Mouse (Mus musculus): ENCODE results near the gene Fam71f1.

Fam71f1 gene

DNA sequence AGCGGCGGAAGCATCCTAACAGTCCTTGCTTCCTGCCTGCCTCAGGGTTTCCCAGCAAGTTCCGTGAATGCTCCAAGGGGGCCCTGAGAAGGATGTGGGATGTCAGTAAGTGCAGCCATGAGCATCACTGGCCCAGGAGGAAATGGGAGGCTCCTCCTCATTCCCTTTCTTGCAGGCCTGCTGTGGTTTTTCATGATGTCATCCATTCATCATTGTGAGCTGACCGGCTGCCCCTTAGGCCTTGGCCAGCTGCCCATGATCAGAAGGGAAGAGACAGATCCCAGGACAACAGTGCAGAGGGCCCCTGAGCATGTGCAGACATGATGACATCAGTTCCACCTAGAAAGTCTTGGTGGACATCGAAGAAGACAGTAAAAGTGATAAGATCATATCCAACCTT is at the start of gene Fam71f1:
Fam71f1 (plus strand) TSS at position 262 of the 400 bp plus-strand sequence.
- DNase-seq = peak in 1 of 2 experiments; percentile 9

DNA sequence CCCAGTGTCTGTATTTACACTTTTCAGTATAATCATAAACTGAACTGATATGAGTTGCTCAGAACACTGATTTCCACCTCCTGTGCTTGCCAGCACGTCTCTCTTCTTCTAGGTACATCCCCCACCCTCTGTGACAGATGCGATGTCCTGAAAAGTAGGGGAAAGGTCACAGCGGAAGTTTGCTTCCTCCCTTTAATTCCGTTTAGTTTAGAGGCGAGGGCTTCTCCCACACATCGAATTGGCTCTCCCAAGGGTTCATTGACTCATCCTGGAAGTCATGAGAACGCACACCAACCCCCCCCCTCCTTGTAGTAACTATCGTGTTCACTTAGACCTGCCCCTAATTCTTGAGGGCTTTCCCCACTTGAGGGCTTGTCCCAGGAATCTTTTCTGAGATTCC is 48.0 kb upstream of the Fam71f1 start:
- DNase-seq = no peak

DNA sequence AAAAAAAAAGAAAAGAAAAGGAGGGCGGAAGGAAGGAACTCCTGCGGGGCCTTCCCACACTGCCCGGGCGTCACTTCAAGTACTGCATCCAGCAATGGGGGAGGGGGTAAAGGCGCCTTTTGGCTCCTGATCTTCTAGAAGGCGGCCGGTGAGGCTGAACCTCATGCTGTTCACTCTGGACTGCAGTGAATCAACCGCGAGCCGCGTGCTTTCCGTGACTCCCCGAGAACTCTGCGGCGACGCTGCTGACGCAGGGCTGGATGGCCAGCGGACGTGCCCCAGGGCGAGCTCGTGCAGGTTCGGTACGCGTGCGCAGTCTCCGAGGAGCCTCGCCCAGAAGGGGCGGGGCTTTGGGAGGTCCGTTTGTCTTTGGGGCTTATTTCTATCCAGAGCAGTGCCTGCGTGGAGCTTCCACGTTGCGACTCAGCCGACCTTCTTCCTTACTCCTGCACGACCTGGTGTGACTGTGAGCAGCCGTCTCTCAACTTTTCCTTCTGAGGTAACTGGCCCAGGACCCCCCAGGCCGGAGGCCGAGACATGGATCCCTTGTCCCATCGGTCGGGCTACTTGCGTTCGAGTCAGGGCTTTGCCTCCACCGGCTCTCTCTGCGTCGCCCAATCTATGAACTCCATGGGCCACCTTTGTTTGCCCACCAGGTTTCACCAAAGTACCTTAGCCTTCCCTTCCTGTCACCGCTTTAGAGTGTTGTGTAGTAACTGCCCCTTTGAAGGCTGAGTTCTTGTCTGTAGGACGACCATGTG is 46.4 kb upstream of the Fam71f1 start, which contains the start of gene Hilpda:
Hilpda (plus strand) TSS at position 177 of the 761 bp plus-strand sequence.
- peak; percentile 89 to 93 for DNase-seq

DNA sequence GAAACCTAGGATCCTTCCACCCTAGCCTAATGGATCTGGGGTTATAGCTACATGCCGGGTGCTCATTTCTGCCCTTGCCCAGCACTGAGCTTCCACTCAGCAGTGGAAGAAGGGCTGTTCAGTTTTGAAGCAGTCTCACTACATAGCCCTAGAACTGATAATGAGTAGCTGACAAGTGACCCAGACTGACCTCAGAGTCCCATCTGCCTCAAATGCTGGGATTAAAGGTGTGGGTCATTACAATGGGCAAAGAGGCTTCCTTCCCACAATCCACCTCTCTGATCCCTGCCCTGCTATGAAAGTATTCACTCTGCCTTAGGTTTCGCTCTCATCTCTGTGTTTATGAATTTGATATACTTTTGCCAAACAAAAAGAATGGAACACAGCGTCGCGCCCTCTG is 42.2 kb upstream of the Fam71f1 start:
- DNase-seq = no peak

DNA sequence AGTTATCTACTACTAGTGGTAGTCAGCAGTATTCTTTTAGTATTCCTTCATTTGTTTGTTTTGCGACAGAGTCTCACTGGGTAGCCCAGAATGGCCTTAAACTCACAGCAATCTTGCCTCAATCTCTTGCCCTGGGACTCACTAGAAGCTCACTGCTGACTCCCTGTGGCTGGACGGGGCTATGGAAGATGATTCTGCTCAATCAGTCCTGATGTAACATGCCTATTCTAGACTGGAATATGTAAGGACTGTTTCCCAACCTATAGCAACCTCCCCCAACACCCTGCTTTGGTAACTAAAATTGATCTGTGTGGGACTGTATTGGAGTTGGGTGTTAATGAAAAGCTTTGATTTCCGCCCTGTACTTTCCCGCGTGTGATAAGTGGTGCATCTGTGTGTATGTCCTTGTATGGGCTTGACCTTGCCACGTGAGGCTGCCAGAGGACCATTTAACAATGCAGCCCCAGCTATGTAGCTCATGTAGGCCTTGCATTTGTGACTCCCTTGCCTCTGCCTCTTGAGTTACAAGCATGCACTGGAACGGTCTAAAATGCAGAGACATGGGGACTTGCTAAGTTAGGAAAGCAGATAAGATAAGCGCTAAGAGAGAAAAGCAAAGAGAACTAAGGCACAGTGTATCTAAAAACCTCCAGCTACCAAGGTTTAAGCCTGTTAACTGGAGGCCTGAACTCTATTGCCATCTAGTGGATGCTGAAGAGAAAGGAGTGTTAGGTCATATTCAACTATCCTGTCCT is 40.2 kb upstream of the Fam71f1 start:
- DNase-seq = peak; percentile 18 to 47

DNA sequence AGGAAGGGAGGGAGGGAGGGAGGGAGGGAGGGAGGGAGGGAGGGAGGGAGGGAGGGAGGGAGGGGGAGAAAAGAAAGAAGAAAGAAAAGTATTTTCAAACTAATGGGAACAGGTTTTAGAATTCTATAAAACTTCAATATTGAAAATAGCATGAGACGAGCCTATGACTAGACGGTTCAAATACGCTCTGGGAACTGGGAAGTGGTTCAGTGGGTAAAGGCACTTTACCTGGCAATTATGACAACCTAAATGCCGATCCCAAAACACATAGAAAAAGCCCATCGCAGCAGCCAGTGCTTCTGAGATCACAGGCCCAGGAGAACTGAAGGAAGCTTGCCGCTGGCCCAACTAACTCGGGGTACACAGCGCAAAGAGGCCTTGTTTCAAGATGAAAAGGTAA is 39.6 kb upstream of the Fam71f1 start, which contains the start of gene Fam71f2:
Fam71f2 (plus strand) TSS at position 301 of the 400 bp plus-strand sequence.
- no peak for DNase-seq

DNA sequence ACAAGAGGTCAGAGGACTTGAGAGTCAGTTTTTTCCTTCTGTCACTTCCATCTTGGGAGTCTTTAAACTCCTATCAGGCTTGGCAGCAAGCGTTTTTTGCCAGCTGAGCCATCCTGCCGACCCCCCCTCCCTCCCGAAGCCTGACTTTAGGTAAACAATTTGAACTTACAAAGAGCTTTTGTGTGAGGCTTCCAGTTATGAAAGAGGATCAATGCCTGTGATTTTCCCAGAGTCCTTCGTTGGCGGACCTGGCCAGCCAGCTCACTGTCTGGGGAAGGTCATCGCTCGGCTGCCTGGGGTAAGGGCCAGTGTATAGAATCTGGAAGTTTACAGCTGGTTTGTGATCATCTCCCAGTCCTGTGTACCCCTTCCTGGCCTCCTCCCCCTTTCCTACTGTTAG is 38.3 kb upstream of the Fam71f1 start:
- no peak for DNase-seq

DNA sequence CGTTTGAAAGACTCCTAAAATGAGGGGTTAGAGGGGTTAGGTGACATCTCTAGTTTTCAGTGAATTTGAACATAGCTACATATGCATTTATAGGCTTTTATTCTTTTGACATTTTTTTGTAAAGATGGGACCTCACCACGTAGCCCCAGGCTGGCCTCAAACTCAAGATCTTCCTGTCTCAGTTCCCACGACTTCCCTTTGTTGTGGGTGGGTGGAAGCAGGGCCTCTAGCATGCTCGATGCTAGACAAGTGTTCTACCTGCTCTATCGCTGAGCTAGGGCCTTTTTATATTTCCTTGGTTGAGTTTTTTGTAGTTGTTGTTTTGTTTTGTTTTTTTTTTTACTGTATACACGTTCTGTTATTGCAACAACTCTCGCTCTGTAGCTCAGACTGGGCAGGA is 32.1 kb upstream of the Fam71f1 start:
- DNase-seq = no peak

DNA sequence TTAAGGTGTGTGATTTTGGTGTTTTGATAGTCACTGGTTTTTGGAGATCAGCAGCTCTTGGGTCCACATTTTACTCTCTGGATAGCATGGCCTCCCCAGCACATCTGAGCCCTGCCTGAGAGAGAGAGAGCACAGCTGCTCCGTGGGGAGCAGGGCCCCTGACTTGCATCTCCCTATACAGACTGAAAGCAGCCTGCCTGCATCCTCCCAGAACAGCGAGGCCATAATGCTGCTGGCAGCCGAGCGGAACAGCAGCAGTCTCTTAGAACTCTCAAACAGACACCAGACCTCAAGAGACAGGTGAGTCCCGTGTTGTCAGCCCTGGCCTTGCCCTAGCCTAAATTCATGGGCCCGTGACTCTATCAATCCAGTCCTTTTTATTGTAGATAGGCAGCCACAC is 31.5 kb upstream of the Fam71f1 start:
- DNase-seq = no peak

DNA sequence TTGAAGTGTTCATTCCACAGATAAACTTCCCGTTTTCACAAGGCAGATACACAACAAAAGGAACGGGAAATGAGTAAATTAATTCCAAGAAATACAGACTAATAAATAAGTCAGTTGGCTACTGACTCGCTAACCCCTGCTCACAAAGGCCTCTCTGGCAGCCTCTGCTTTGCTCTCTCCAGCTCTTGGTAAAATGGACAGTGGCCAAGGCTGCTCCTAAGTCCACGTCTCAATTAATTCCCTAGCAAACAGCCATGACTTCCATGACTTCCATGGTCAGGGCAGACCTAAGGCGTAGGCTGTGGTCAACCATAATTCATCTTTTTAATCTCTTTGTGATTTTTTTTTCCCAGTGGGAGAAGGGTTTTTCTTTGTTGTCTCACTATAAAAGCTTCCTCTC is 31.0 kb upstream of the Fam71f1 start:
- no peak for DNase-seq

DNA sequence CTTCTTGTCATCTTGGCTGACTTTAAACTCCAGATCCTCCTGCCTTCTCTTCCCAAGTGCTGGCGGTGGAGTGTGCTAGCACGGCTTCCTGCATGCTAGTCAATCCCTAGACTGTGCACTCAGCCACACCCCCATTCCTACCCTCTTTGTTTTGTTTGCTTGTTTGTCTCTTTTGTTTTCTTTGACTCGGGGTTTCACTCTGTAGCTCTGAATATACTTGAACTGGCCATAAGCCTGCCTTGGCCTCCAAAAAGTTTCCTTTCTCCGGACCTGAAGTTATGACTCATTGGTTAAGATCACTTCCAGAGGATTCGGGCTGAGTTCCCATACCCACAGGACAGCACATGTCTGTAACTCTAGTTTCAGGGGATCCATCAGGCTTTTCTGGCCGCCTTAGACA is 30.3 kb upstream of the Fam71f1 start:
- no peak for DNase-seq

DNA sequence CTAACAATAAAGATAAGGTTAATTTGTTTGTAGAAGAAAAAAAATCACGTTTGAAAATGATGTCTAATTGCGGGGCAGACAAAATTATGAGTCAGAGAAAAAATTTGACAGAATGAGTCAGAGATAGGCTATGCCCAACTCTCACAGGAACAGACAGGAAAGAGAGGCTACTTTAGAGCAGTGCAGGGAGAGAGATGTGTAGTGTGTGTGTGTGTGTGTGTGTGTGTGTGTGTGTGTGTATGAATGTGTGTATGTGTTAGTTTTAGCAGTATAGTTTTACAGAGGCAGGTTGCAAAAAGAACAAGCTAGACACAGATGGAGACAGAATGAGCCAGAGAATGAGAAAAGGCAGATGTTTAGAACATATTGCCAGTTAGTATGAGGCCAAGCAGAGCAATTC is 19.8 kb upstream of the Fam71f1 start:
- no peak for DNase-seq

DNA sequence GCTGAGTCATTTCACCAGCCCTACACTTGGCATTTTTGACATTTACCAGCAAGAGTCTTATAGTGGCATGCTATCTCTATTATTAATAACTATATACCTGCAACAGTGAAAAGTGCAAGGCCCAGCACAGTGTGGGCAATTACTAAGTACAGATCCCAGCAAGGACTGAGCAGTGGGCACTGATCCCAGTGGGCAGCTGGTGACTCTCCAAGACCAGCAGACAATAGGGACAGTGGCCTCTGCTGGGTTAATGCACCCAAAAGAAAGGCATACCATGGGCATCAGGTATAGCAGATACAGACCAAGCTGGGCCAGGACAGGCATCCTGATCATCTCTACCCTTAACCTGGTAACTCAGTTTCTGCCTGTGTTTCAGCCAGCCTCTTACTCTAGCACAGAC is 15.7 kb upstream of the Fam71f1 start:
- DNase-seq = peak in 1 of 2 experiments; percentile 22

DNA sequence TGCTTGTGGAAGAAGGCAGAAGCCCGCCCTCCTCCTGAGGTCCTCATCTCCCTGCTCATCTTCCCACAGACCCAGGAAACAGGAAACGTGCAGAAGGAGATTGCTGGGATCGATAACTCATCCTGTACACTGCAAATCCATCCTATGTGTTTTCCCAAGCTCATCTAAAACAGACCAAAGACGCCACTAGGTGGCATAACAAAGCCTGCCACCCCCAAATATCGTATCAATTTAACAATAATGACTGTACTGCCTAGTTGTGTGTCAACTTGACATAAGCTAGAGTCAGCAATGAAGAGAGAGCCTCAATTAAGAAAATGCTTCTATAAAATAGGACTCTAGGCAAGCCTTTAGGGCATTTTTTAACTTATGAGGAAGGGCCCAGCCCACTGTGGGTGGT is 15.2 kb upstream of the Fam71f1 start:
- DNase-seq = no peak

DNA sequence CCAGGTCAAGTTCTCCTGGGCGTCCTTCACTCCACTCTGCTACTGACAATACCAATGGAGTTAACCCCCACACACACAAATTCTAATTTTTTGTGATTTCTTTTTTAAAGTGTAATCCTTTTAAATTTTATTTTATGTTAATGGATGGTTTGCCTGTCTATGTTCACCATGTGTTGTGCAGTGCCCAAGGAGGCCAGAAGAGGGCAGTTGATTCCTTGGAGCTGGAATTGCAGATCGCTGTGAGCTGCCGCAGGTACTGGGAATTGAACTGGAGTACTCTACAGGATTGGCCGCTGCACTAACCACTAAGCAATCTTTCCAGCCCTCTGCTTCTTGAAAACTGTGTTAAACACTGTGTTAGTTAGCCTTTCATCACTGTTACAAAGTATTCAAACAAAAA is 13.5 kb upstream of the Fam71f1 start:
- no peak for DNase-seq

DNA sequence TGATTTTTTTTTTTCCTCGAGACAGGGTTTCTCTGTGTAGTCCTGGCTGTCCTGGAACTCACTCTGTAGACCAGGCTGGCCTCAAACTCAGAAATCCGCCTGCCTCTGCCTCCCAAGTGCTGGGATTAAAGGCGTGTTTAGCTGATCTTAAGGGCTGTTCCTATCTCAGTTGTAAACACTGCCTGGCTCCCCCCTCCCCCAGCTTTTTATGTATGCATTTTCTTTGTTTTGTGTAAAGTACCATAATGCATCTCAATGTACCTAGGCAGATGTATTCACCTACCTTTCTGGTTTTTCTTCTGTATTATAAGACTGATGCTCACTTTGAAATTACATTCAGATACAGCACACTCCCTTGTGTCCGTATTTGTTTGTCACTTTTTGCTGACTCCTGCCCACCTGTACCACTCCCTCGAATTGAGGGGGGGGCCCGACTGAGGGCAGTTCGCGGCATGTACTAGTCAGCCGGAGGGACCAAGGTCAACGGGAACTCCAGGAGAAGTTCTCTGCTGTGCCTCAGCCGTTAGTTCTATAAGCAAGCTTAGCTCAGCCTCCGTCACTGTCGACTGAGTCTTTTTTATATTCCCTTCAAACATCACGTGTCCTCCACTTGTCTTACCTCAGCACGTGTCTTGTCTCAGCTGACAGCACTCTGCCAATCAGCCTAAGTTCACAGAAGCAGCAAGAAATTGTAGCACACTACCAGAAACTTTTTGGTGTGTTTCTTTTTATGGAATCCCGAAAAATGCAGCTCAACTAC is 9.9 kb upstream of the Fam71f1 start:
- no peak for DNase-seq

DNA sequence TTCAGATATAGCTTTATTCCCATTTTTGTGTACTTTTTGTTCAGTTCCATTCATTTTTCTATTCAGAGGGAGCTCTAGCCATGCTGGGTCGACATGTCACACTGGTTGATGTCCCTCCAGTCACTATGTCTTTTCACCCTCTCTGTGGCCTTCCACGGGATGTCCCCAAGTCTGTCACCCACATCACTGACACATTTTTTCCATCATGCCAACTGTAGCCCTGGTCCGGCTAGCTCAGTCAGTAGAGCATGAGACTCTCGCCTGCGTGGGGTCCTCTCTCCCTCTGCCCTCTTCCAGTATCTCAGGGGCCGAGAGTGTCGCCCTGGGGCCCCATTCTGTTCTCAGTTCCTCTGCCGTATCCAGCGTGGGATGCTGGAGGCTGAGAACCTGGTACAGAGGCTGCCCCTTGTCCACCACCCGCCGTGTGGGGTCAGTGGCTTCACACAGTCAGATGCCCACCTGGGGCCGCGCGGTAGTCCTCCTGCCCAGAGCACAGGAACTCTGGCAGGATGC is 5.2 kb upstream of the Fam71f1 start:
- DNase-seq = no peak

DNA sequence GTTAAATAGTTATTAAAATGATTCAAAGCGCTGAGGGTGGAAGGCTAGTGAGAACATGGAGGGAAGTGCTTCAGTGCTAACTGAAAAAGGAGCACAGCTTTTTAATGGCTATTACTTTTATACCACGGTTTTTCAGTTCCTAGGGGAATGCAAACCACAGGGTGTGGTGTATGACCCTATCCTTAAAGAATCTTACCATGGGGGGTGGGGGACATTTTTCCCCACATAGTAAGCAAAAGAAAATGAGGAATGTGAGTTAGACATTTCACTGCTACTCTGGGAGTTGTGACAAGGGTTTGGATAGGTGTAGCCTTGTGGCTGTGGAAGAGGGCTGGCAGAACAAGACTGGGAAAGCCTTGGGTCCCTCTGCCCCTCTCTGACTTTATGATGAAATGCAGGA is 1.7 kb upstream of the Fam71f1 start:
- DNase-seq = no peak

DNA sequence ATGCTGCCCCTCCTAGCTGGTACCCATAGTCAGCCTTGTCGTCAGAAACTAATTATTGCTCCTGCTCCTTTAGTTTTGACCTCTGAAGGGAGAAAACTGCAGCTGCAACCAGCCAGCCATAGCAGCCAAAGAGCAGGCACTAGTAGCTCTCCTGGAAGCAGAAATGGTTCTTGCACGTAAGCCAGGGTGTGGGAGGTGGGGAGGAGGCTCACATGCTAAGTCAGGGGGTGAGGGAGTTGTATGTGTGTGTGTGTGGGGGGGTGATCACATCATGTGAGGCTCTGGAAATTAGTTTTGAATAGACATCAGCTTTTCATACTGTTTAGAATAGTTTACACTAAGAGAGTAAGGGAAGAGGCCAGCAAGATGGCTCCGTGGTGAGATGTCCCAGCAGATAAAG is 999 bp upstream of the Fam71f1 start:
- DNase-seq = no peak

DNA sequence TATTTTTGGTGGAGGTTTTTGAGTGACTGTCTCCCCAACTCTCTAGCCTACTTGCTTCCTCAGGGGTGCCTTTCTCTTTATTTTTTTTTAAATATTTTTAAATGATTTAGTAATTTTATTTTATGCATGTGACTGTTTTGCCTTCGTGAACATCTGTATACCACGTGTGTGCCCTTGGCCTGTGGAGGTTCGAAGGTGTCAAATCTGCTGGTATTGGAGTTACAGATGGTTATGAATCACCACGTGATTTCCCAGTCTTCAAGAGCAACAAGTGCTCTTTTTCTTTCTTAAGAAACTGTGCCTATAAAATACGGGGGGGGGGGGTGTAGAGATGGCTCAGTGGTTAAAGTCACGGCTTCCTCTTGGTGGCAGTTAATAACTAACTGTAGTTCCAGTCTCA is 2.6 kb downstream of the Fam71f1 start:
- DNase-seq = no peak

DNA sequence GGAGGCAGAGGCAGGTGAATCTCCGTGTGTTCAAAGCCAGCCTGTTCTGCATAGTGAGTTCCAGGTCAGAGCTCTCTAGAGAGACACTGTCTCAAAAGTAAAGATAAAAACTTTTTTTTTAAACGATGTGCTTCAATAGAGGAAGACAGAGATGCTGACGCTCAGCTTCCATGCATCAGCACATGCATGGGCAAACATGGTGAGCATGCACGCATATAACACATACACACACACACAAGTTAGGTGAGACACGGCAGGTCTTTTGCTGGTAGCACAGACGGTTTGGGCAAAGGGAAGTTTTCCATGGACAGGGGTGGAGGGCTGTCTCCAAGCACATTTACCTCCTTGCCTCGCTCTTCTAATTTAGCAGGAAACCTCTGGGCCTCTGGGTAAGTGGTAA is 3.2 kb downstream of the Fam71f1 start:
- no peak for DNase-seq

DNA sequence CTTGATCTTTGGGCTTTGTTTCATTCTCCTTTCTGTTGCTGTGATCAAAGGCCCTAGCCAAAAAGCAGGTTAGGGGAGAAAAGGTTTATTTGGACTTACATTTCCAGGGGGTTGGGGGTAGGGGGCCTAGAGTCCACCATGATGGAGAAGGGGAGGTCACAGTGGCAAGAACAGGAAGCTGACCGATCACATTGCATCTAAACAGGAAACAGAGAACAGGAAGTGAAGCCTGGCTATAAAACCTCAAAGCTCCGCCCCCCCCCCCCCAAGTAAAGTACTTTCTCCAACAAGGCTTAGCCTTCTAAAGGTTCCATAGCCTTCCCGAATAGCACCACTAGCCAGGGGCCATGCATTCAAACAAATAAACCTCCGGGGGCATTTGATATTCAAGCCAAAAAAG is 3.8 kb downstream of the Fam71f1 start:
- no peak for DNase-seq

DNA sequence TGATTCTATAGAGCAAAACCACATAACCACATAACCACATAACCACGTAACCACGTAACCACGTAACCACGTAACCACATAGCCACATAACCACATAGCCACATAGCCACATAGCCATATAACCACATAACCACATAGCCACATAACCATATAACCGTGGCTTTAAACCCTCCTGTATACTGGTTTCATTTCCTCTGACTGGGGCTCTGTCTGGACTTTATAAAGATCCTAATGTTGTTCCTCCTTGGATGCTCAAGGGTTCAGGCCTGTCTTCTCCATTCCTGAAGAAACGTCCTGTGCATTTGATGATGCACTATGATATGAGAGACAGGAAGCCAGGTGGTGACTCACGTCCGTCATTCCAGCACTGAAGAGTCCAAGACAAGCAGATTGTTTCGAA is 8.0 kb downstream of the Fam71f1 start:
- DNase-seq = no peak
